Mouse (Mus musculus) lung, embryonic 15.5 days (tissue): ENCODE results near the gene Hk2. TPM values are rescaled to one million over a fixed set of nuclear protein-coding genes. Genes with fewer than 3 reads are reported as not detected.

Source experiments
- ATAC-seq: fragments of 200-750 bp; cut with Nextera tagmentation; 2 replicates; pipeline ENCODE4 v1.8.0; 2017; ENCODE audit warnings: moderate number of reproducible peaks, borderline replicate concordance; ENCODE audit not compliant: low FRiP score, low TSS enrichment; ENCODE audit errors: extremely low read depth
- H3K27ac ChIP-seq: fragments of 300-500 bp; sonication (generic); 2 replicates; pipeline ENCODE4 v1.5.1; 2015; ENCODE audit warnings: moderate library complexity, mild to moderate bottlenecking, inconsistent platforms
- H3K27me3 ChIP-seq: fragments of 300-500 bp; sonication (generic); 2 replicates; pipeline ENCODE4 v1.6.1; 2015; ENCODE audit warnings: inconsistent platforms
- H3K36me3 ChIP-seq: fragments of 300-500 bp; sonication (generic); 2 replicates; pipeline ENCODE4 v1.6.1; 2015; ENCODE audit warnings: inconsistent platforms
- H3K4me1 ChIP-seq: fragments of 300-500 bp; sonication (generic); 2 replicates; pipeline ENCODE4 v1.6.1; 2015; ENCODE audit warnings: inconsistent platforms
- H3K4me2 ChIP-seq: fragments of 300-500 bp; sonication (generic); 2 replicates; pipeline ENCODE4 v1.6.1; 2015; ENCODE audit warnings: inconsistent platforms, mild to moderate bottlenecking, moderate library complexity
- H3K4me3 ChIP-seq: fragments of 300-500 bp; sonication (generic); 2 replicates; pipeline ENCODE4 v1.5.1; 2015; ENCODE audit warnings: mild to moderate bottlenecking, inconsistent platforms
- H3K9ac ChIP-seq: fragments of 300-500 bp; sonication (generic); 2 replicates; pipeline ENCODE4 v1.6.1; 2015; ENCODE audit warnings: inconsistent platforms
- H3K9me3 ChIP-seq: fragments of 300-500 bp; sonication (generic); 2 replicates; pipeline ENCODE4 v1.6.1; 2016; ENCODE audit warnings: inconsistent platforms
- WGBS: fragments of 180-500 bp; shearing (Covaris S2); methylation state at CpG from one replicate; pipeline ENCODE4 v1.1.7; 2015; 5-methylcytosine and 5-hydroxymethylcytosine counted together
- polyA plus RNA-seq: library from polyadenylated mRNA; unstranded; fragments of >200 nt; fragmentation: Nextera tagmentation; extraction: Ambion mirVana; gene quantifications from 2 replicates; pipeline ENCODE4 v1.2.1, GENCODE M21; 2015

Gene Hk2
- polyA plus RNA-seq = 19.9 and 21.2 TPM in 2 replicates

DNA sequence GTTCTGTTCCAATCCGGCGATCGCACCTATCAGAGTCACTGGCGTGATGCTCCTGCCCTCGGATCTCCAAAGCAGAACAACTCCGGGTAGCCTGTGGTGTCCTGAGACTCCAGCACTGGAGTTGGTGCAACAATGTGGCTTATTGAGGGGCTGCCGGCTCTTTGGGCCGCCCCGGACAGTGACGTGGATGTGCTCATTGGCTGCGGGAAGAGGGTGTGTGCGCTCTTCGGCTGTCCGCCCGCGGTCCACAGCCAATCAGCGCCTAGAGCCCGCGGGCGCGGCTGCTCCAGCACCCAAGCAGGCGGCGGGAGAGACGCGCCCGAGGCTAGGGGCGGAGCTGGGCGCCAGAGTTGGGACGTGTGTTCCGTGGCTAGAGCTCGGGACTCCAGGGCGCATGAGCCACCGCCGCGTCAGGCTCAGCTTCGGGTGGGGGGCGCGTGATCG lies at the start of gene Hk2:
Hk2 (minus strand) TSS at position 134 of the 444 bp plus-strand sequence.
- H3K27me3 ChIP-seq = peaks cover 8% of the 10 kb centered on the region; the same call in 1 of the 2 replicates
- H3K4me2 ChIP-seq = peak within 1 kb of the TSS; percentile 96
- H3K27ac ChIP-seq = peak within 1 kb of the TSS; percentile 91
- H3K36me3 ChIP-seq = no peaks in the 10 kb centered on the region
- no peaks in the 10 kb centered on the region for H3K9me3 ChIP-seq
- WGBS = under 1% methylated on average over 39 of the region's 39 CpGs
- peak within 1 kb of the TSS; percentile 64 for H3K9ac ChIP-seq
- H3K4me1 ChIP-seq = peaks cover 23% of the 10 kb centered on the region
- ATAC-seq = peak; percentile 97
- peak within 1 kb of the TSS; percentile 70 for H3K4me3 ChIP-seq

DNA sequence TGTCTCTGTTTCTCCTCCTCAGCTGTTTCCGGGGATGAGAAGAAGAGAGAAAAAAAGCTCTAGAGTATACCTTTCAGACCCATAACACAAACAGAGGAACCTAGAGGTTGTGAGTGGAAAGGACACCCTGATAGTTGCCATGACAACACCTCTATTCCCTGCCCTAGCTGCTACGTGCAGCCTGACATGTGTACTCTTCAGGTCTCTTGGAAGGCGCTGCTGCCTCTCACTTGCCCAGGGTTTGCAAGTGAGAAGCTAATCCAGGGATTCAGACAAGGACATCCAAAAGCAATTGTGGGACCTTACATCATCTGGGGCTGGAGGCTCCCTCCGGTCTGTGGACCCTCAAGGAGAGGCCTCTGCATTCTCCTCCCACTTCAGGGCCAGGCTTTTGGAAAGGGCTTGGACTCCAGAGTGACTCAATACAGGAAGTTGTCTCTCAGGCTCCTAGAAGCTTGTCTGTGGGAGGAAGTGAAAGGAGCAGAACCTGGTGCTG lies 47.6 kb upstream of the Hk2 start:
- Histone ChIP-seq H3K4me2 (no peak overlapping the region), H3K4me3 (no peak overlapping the region), H3K36me3 (no peaks in the 10 kb centered on the region), H3K9me3 (no peaks in the 10 kb centered on the region), H3K27me3 (no peaks in the 10 kb centered on the region), H3K27ac (peak overlapping the region; percentile 82), H3K4me1 (peaks cover 11% of the 10 kb centered on the region; the same call in 1 of the 2 replicates), H3K9ac (no peak overlapping the region)
- peak; percentile 68 for ATAC-seq
- WGBS = 10% methylated on average over 4 of the region's 4 CpGs

DNA sequence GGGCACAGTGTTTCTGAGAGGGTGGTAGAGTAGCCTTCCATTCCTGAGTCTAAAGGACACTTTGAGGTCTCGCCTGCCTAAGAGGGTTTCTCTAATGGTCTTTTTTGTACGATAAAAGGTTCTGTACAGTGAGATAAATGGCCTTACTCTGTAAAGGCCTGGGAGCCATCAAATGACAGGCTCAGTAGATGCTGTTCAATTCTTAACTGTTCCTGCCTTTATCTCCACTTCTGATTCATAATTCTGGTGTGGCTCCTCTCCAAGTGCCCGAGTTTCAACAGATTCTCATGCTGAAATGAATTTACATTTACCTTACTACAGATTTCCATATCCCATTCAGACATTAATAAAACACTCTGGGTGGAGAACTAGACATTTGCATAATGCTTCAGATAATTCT lies 46.5 kb upstream of the Hk2 start:
- Histone ChIP-seq H3K9ac (no peak overlapping the region), H3K36me3 (no peaks in the 10 kb centered on the region), H3K9me3 (no peaks in the 10 kb centered on the region), H3K4me1 (peaks cover 11% of the 10 kb centered on the region; the same call in 1 of the 2 replicates), H3K27me3 (no peaks in the 10 kb centered on the region), H3K27ac (peak overlapping the region; percentile 15; the same call in 1 of the 2 replicates), H3K4me2 (no peak overlapping the region), H3K4me3 (no peak overlapping the region)
- no peak for ATAC-seq
- WGBS = 30% methylated on average over 3 of the region's 3 CpGs

GRCm38 (mm10) chr6:82814821-82815220 lies 40.6 kb upstream of the Hk2 start:
- no peak for ATAC-seq
- H3K27me3 ChIP-seq = no peaks in the 10 kb centered on the region
- no peaks in the 10 kb centered on the region for H3K9me3 ChIP-seq
- 71% methylated on average over 4 of the region's 4 CpGs for WGBS
- H3K4me2 ChIP-seq = no peak overlapping the region
- H3K4me3 ChIP-seq = no peak overlapping the region
- H3K4me1 ChIP-seq = no peaks in the 10 kb centered on the region
- H3K36me3 ChIP-seq = no peaks in the 10 kb centered on the region
- no peak overlapping the region for H3K27ac ChIP-seq
- H3K9ac ChIP-seq = no peak overlapping the region

DNA sequence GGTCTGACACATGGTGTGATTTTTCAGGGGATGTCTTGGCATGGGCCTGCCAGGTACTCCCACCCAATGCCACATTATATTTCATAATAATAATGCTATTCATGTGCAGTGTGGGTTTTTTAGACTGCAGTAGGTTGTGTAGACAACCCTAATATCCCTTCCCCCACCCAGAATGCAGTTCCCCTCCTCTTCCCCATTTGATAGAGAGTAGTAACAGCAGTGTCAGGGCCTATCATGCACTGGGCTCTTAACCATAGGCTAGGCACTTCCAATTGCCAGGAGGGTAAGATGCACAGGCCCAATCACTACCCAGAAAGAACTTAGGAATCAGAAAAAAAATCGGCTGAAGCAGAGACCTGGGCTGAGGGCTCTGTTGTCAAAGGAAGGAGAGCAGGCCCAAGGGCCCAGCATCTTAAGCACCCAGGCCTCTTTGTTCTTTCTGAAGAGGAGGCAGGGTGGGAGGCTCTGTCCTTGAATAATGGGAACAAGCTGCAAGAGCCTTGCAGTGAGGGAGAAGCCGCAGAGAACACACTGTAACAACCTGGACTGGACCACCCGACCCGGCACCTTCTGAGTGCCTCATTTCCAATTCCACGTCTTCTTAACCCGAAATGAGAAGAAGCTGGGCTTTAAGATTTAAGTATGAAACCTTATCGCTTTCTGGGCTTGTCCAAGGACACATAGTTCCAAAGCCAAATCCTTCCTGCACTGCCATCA lies 33.9 kb upstream of the Hk2 start:
- no peaks in the 10 kb centered on the region for H3K27me3 ChIP-seq
- no peak overlapping the region for H3K27ac ChIP-seq
- no peak for ATAC-seq
- H3K4me3 ChIP-seq = no peak overlapping the region
- no peaks in the 10 kb centered on the region for H3K4me1 ChIP-seq
- H3K9ac ChIP-seq = no peak overlapping the region
- no peak overlapping the region for H3K4me2 ChIP-seq
- H3K9me3 ChIP-seq = no peaks in the 10 kb centered on the region
- 81% methylated on average over 7 of the region's 7 CpGs for WGBS
- H3K36me3 ChIP-seq = no peaks in the 10 kb centered on the region

GRCm38 (mm10) chr6:82806971-82807370 lies 32.7 kb upstream of the Hk2 start:
- no peaks in the 10 kb centered on the region for H3K36me3 ChIP-seq
- H3K9ac ChIP-seq = no peak overlapping the region
- no peaks in the 10 kb centered on the region for H3K4me1 ChIP-seq
- no peaks in the 10 kb centered on the region for H3K27me3 ChIP-seq
- H3K4me3 ChIP-seq = no peak overlapping the region
- no peaks in the 10 kb centered on the region for H3K9me3 ChIP-seq
- H3K4me2 ChIP-seq = no peak overlapping the region
- no peak for ATAC-seq
- no peak overlapping the region for H3K27ac ChIP-seq
- WGBS = 38% methylated on average over 3 of the region's 3 CpGs

- WGBS = 55% methylated on average over 6 of the region's 6 CpGs
These were observed 32.2 kb upstream of the Hk2 start for GRCm38 (mm10) chr6:82806503-82806902.

GRCm38 (mm10) chr6:82805894-82806293 lies 31.6 kb upstream of the Hk2 start:
- no peak overlapping the region for H3K4me2 ChIP-seq
- no peak for ATAC-seq
- H3K4me1 ChIP-seq = no peaks in the 10 kb centered on the region
- no peaks in the 10 kb centered on the region for H3K36me3 ChIP-seq
- no peak overlapping the region for H3K9ac ChIP-seq
- no peaks in the 10 kb centered on the region for H3K9me3 ChIP-seq
- H3K27ac ChIP-seq = no peak overlapping the region
- no peak overlapping the region for H3K4me3 ChIP-seq
- no peaks in the 10 kb centered on the region for H3K27me3 ChIP-seq
- WGBS = 66% methylated on average over 3 of the region's 3 CpGs

More at GRCm38 (mm10) chr6:82806503-82806902, 32.2 kb upstream of the Hk2 start:
- no peak for ATAC-seq
- H3K9me3 ChIP-seq = no peaks in the 10 kb centered on the region
- no peaks in the 10 kb centered on the region for H3K4me1 ChIP-seq
- H3K36me3 ChIP-seq = no peaks in the 10 kb centered on the region
- H3K4me2 ChIP-seq = no peak overlapping the region
- H3K27me3 ChIP-seq = no peaks in the 10 kb centered on the region
- no peak overlapping the region for H3K9ac ChIP-seq
- no peak overlapping the region for H3K4me3 ChIP-seq
- H3K27ac ChIP-seq = no peak overlapping the region

GRCm38 (mm10) chr6:82804984-82805383 lies 30.7 kb upstream of the Hk2 start:
- Histone ChIP-seq H3K4me3 (no peak overlapping the region), H3K9ac (no peak overlapping the region), H3K27me3 (no peaks in the 10 kb centered on the region), H3K4me1 (no peaks in the 10 kb centered on the region), H3K9me3 (no peaks in the 10 kb centered on the region), H3K27ac (no peak overlapping the region), H3K36me3 (no peaks in the 10 kb centered on the region), H3K4me2 (no peak overlapping the region)
- WGBS = 77% methylated on average over 3 of the region's 3 CpGs
- ATAC-seq = no peak

DNA sequence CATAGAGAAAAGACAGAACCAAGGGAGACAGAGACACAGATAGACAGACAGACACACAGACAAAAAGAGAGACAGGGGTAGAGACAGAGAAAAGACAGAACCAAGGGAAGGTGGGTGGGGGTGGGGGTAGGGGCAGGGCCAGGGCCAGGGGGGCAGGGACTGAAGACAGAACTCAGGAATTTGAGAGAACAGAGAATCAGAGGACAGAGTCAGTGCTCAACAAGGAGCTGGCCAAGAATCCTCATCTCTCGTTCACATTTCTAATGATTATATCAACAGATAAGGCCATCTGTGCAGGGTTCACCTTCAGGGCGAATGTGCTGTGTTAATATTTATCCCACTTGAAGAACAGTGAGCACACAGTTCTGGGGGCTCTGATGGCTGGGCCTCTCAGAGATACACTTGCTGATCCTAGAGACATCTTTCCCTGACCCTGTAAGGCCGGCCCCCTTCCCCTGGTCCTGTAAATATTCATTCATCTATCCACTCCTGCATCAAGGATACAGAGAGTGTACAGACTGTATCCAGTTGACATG lies 24.0 kb upstream of the Hk2 start:
- no peaks in the 10 kb centered on the region for H3K9me3 ChIP-seq
- 8% methylated on average over 3 of the region's 3 CpGs for WGBS
- H3K36me3 ChIP-seq = no peaks in the 10 kb centered on the region
- no peaks in the 10 kb centered on the region; the same call in 1 of the 2 replicates for H3K4me1 ChIP-seq
- no peak overlapping the region for H3K4me2 ChIP-seq
- peak overlapping the region; percentile 27 for H3K27ac ChIP-seq
- H3K9ac ChIP-seq = no peak overlapping the region
- no peaks in the 10 kb centered on the region for H3K27me3 ChIP-seq
- H3K4me3 ChIP-seq = no peak overlapping the region
- peak; percentile 47 for ATAC-seq

GRCm38 (mm10) chr6:82797300-82797839 lies 23.1 kb upstream of the Hk2 start:
- Histone ChIP-seq H3K27me3 (no peaks in the 10 kb centered on the region), H3K36me3 (no peaks in the 10 kb centered on the region), H3K9ac (no peak overlapping the region), H3K4me1 (no peaks in the 10 kb centered on the region; the same call in 1 of the 2 replicates), H3K4me2 (no peak overlapping the region), H3K9me3 (no peaks in the 10 kb centered on the region), H3K27ac (0 out of 2 replicates have a peak overlapping the region, but pooled peaks have one; percentile 27), H3K4me3 (no peak overlapping the region)
- 37% methylated on average over 5 of the region's 5 CpGs for WGBS
- no peak for ATAC-seq

DNA sequence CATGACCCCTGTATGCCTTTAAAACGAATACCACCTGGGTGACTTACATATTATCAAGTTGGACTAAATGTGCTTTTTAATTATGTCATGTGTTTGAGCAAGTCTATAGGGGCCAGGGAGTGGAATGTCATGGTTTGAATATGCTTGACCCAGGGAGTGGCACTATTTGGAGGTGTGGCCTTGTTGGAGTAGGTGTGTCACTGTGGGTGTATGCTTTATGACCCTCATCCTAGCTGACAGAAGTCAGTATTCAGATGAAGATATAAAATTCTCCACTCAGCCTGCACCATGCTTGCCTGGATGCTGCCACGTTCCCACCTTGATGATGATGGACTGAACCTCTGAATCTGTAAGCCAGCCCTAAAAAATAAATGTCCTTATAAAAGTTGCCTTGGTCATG lies 16.6 kb upstream of the Hk2 start:
- Histone ChIP-seq H3K4me2 (no peak overlapping the region), H3K27ac (no peak overlapping the region), H3K27me3 (no peaks in the 10 kb centered on the region), H3K9me3 (no peaks in the 10 kb centered on the region), H3K9ac (no peak overlapping the region), H3K4me1 (no peaks in the 10 kb centered on the region), H3K4me3 (no peak overlapping the region), H3K36me3 (no peaks in the 10 kb centered on the region)
- WGBS = 80% methylated on average over 2 of the region's 2 CpGs
- ATAC-seq = no peak
